Mouse (Mus musculus) lung, postnatal 0 days (tissue): Measurements from ENCODE around the gene Ccdc38.

Source experiments
- CTCF ChIP-seq: IDR thresholded peaks from 2 replicates; pipeline ENCODE4 v1.5.1; 2016; ENCODE audit warnings: antibody characterized with exemption, mild to moderate bottlenecking
- EP300 ChIP-seq: IDR thresholded peaks from 2 replicates; pipeline ENCODE4 v1.6.1; 2016; ENCODE audit warnings: antibody characterized with exemption, mild to moderate bottlenecking, control low read depth

DNA sequence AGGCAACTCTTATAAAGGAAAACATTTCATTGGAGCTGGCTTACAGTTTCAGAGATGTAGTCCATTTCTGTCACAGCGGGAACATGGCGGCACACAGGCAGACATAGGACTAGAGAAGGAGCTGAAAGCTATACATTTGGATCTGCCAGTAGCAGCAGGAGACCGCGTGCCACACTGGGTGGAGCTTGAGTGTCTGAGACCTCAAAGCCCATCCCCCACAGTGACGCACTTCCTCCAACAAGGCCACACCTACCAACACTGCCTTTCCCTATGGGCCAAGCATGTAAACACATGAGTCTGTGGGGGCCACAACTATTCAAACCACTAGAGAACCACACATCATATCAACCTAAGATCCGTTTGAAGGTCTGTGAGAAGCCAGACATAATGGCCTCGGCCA is 68.8 kb downstream of the Ccdc38 start:
- TF ChIP-seq CTCF (no peak), EP300 (no peak)
